Mouse (Mus musculus): ENCODE results near the gene Anapc5. TPM values are rescaled to one million over a fixed set of nuclear protein-coding genes. Genes with fewer than 3 reads are reported as not detected.

The Anapc5 gene
- polyA plus RNA-seq, 1 experiment from 2014 or later: 403 TPM

DNA sequence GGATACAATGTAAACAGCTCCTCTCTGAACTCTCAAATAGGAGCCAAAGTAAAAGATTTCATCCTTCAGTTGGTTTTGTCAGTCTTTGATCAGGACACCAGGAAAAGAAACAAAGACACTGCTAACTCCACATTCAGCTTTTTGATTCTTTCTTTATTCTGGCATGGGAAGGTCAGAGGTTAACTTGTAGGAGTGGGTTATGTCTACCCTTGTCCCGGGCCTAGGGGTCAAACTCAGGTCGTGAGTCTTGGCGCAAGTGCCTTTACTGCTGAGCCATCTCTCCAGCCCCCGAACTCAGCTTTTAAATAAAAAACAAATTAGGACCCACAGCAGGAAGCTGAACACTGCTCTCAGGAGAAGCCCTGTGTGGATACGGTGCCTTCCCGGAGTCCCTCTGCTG lies 65.0 kb downstream of the Anapc5 start:
- H3K4me1 ChIP-seq (replicated peaks; ENCODE audit: control insufficient read depth, insufficient read depth, low read length): no peaks in the 10 kb centered on the region
- no peak overlapping the region for H3K9ac ChIP-seq (ENCODE audit: low read length)
- 64% methylated on average over 6 of the region's 6 CpGs for WGBS
- H3K27me3 ChIP-seq (ENCODE audit: control insufficient read depth, insufficient read depth, low read depth, low read length): no peaks in the 10 kb centered on the region
- no peak for ATAC-seq (ENCODE audit: low read depth)
- no peak overlapping the region for H3K4me3 ChIP-seq (ENCODE audit: low read length)
- peaks cover 19% of the 10 kb centered on the region for H3K36me3 ChIP-seq (ENCODE audit: control insufficient read depth, insufficient read depth, low read length)
- no peak overlapping the region for H3K27ac ChIP-seq (ENCODE audit: low read length)
- H3K9me3 ChIP-seq (ENCODE audit: control insufficient read depth, low read length): 0 out of 2 replicates have a peak, but pooled peaks cover 5% of the 10 kb centered on the region
- H3K4me2 ChIP-seq (ENCODE audit: low read depth, low read length): no peak overlapping the region

DNA sequence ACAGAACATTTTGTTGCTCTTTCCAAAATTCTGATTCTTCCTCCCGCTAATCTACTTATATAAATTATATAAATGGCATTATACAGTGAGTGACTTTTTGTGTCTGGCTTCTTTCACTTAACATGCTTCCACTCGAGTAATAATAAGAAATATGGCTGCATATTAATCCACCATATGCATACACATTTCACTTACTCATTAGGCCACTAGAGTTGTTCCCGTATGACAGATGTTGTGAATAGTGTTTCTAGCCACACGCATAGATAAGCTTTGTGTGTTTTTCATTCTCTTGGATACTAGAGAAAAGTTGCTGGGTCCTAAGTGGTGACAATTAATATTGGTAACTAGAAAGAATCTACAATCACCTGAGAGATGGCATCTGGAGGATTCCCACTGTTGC lies 65.5 kb downstream of the Anapc5 start:
- WGBS: 96% methylated on average over 4 of the region's 4 CpGs
- 0 out of 2 replicates have a peak, but pooled peaks cover 5% of the 10 kb centered on the region for H3K9me3 ChIP-seq (ENCODE audit: control insufficient read depth, low read length)
- peaks cover 19% of the 10 kb centered on the region for H3K36me3 ChIP-seq (ENCODE audit: control insufficient read depth, insufficient read depth, low read length)
- no peak overlapping the region for H3K27ac ChIP-seq (ENCODE audit: low read length)
- no peak overlapping the region for H3K9ac ChIP-seq (ENCODE audit: low read length)
- no peak overlapping the region for H3K4me3 ChIP-seq (ENCODE audit: low read length)
- no peaks in the 10 kb centered on the region for H3K4me1 ChIP-seq (replicated peaks; ENCODE audit: control insufficient read depth, insufficient read depth, low read length)
- no peak for ATAC-seq (ENCODE audit: low read depth)
- H3K27me3 ChIP-seq (ENCODE audit: control insufficient read depth, insufficient read depth, low read depth, low read length): no peaks in the 10 kb centered on the region
- no peak overlapping the region for H3K4me2 ChIP-seq (ENCODE audit: low read depth, low read length)

DNA sequence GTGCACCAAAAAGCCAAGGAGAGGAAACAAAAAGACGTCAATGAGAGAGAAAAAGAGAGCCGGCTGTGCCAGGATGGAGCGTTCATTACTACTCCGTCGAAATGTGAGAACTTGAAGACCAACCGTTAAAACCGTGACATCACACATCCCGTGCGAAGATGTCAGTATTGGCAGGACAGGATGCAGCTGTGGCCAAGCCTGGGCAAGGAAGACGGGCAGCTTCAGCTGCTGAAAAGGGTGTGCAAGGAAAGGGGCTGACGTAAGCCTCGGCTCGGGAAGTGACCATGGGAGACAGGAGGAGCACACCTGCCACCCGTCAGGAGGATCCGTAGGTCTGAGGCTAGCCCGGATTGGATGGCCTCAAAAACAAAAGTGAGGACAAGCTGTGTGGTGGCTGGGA lies 66.7 kb downstream of the Anapc5 start:
- H3K9ac ChIP-seq (ENCODE audit: low read length): no peak overlapping the region
- 0 out of 2 replicates have a peak, but pooled peaks cover 5% of the 10 kb centered on the region for H3K9me3 ChIP-seq (ENCODE audit: control insufficient read depth, low read length)
- H3K27me3 ChIP-seq (ENCODE audit: control insufficient read depth, insufficient read depth, low read depth, low read length): no peaks in the 10 kb centered on the region
- H3K4me3 ChIP-seq (ENCODE audit: low read length): no peak overlapping the region
- peaks cover 19% of the 10 kb centered on the region for H3K36me3 ChIP-seq (ENCODE audit: control insufficient read depth, insufficient read depth, low read length)
- no peak overlapping the region for H3K4me2 ChIP-seq (ENCODE audit: low read depth, low read length)
- ATAC-seq (ENCODE audit: low read depth): no peak
- H3K27ac ChIP-seq (ENCODE audit: low read length): no peak overlapping the region
- 77% methylated on average over 16 of the region's 16 CpGs for WGBS
- no peaks in the 10 kb centered on the region for H3K4me1 ChIP-seq (replicated peaks; ENCODE audit: control insufficient read depth, insufficient read depth, low read length)

DNA sequence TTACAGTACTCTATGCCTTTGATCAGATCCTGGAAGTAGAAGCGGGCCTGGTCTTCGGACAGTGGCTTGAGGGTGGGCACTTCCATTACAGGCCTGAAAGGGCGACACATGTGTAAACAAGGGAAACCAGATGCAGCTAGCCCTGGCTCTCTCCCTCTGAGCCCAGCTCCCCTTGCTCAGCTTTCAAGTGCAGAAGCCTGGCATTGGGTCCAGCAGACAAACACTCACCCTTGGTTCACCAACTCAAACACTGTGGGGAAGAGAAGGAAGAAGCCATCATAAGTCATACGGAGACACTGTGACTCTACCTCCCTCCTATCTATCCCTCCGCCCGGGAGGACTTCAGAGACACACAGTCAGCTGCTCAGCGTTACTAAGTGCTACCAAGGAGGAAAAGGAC lies 73.2 kb downstream of the Anapc5 start:
- H3K36me3 ChIP-seq (ENCODE audit: control insufficient read depth, insufficient read depth, low read length): peaks cover 18% of the 10 kb centered on the region
- H3K27me3 ChIP-seq (ENCODE audit: control insufficient read depth, insufficient read depth, low read depth, low read length): no peaks in the 10 kb centered on the region
- no peaks in the 10 kb centered on the region for H3K9me3 ChIP-seq (ENCODE audit: control insufficient read depth, low read length)
- no peak for ATAC-seq (ENCODE audit: low read depth)
- no peaks in the 10 kb centered on the region for H3K4me1 ChIP-seq (replicated peaks; ENCODE audit: control insufficient read depth, insufficient read depth, low read length)
- H3K4me2 ChIP-seq (ENCODE audit: low read depth, low read length): no peak overlapping the region
- WGBS: 76% methylated on average over 7 of the region's 7 CpGs
- no peak overlapping the region for H3K4me3 ChIP-seq (ENCODE audit: low read length)
- no peak overlapping the region for H3K9ac ChIP-seq (ENCODE audit: low read length)
- no peak overlapping the region for H3K27ac ChIP-seq (ENCODE audit: low read length)

DNA sequence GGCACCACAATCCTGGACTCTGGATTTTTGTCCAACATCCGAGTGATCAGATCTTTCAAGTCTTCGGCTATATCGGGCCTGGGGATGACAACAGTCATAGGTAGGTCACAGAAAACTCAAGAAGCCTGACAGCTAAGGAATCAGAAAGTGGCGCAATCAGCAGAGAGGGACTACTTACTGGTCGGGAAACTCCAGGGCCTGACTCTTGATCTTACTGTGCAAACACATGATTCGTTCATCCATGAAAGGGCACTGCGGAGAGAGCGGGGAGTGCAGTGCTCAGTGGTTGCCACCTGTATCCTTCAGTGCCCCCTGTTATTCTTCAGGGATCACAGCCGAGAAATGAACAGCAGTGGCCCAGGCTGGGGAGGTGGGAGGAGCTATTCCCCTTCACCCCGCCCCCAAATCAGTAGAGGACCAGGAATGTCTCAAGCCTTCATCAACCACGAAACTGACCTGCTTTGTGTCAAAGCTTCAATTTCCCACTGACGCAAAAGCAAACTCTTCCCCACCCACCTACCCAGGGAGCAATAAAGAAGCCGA lies 77.2 kb downstream of the Anapc5 start:
- Histone ChIP-seq H3K27ac (ENCODE audit: low read length) (no peak overlapping the region), H3K4me2 (ENCODE audit: low read depth, low read length) (no peak overlapping the region), H3K4me3 (ENCODE audit: low read length) (no peak overlapping the region), H3K4me1 (replicated peaks; ENCODE audit: control insufficient read depth, insufficient read depth, low read length) (no peaks in the 10 kb centered on the region), H3K9ac (ENCODE audit: low read length) (no peak overlapping the region), H3K9me3 (ENCODE audit: control insufficient read depth, low read length) (no peaks in the 10 kb centered on the region), H3K27me3 (ENCODE audit: control insufficient read depth, insufficient read depth, low read depth, low read length) (no peaks in the 10 kb centered on the region), H3K36me3 (ENCODE audit: control insufficient read depth, insufficient read depth, low read length) (peaks cover 22% of the 10 kb centered on the region)
- no peak for ATAC-seq (ENCODE audit: low read depth)
- 67% methylated on average over 13 of the region's 13 CpGs for WGBS

Other genes starting within 250 kb of the Anapc5 start
- gene Ift81, start 206.8 kb downstream of the Anapc5 start, polyA plus RNA-seq (2015; fragmentation: Nextera tagmentation; extraction: Ambion mirVana): 41.3 and 46.0 TPM in 2 replicates
- gene P2rx7, start 177.4 kb downstream of the Anapc5 start, polyA plus RNA-seq (2015; fragmentation: Nextera tagmentation; extraction: Ambion mirVana): 4.2 TPM in 2 replicates
- 19.6 and 22.7 TPM in 2 replicates for gene P2rx4, start 113.8 kb downstream of the Anapc5 start, polyA plus RNA-seq (2015; fragmentation: Nextera tagmentation; extraction: Ambion mirVana)
- gene Camkk2, start 41.9 kb downstream of the Anapc5 start, polyA plus RNA-seq (2015; fragmentation: Nextera tagmentation; extraction: Ambion mirVana): 30.2 and 33.1 TPM in 2 replicates
- 29.1 and 33.6 TPM in 2 replicates for gene Rnf34, start 28.7 kb upstream of the Anapc5 start, polyA plus RNA-seq (2015; fragmentation: Nextera tagmentation; extraction: Ambion mirVana)
- gene Kdm2b, start 168.5 kb upstream of the Anapc5 start, polyA plus RNA-seq (2015; fragmentation: Nextera tagmentation; extraction: Ambion mirVana): 35.5 and 37.6 TPM in 2 replicates
- 18.2 and 19.3 TPM in 2 replicates for gene Orai1, start 193.7 kb upstream of the Anapc5 start, polyA plus RNA-seq (2015; fragmentation: Nextera tagmentation; extraction: Ambion mirVana)
- gene Morn3, start 225.7 kb upstream of the Anapc5 start, polyA plus RNA-seq (2015; fragmentation: Nextera tagmentation; extraction: Ambion mirVana): 3.9 and 7.4 TPM in 2 replicates
- 12.4 and 14.5 TPM in 2 replicates for gene Tmem120b, start 247.1 kb upstream of the Anapc5 start, polyA plus RNA-seq (2015; fragmentation: Nextera tagmentation; extraction: Ambion mirVana)

All from lung, embryonic 16.5 days (tissue).